Mouse (Mus musculus) lung, embryonic 15.5 days (tissue): Measurements from ENCODE around the gene Fam129a. TPM values are rescaled to one million over a fixed set of nuclear protein-coding genes. Genes with fewer than 3 reads are reported as not detected.
A peak's percentile ranks its signal among the peaks of the same experiment; 100 is the strongest.
"Not testable (repeated sequence)": the region's sequence is repeated elsewhere in the genome, so short reads cannot be mapped to it uniquely, and the experiment has no call there.

Experiments
- ATAC-seq: fragments of 200-750 bp; cut with Nextera tagmentation; 2 replicates; pipeline ENCODE4 v1.8.0; 2017; ENCODE audit warnings: moderate number of reproducible peaks, borderline replicate concordance; ENCODE audit not compliant: low FRiP score, low TSS enrichment; ENCODE audit errors: extremely low read depth
- H3K27ac ChIP-seq: fragments of 300-500 bp; sonication (generic); 2 replicates; pipeline ENCODE4 v1.5.1; 2015; ENCODE audit warnings: moderate library complexity, mild to moderate bottlenecking, inconsistent platforms
- H3K27me3 ChIP-seq: fragments of 300-500 bp; sonication (generic); 2 replicates; pipeline ENCODE4 v1.6.1; 2015; ENCODE audit warnings: inconsistent platforms
- H3K36me3 ChIP-seq: fragments of 300-500 bp; sonication (generic); 2 replicates; pipeline ENCODE4 v1.6.1; 2015; ENCODE audit warnings: inconsistent platforms
- H3K4me1 ChIP-seq: fragments of 300-500 bp; sonication (generic); 2 replicates; pipeline ENCODE4 v1.6.1; 2015; ENCODE audit warnings: inconsistent platforms
- H3K4me2 ChIP-seq: fragments of 300-500 bp; sonication (generic); 2 replicates; pipeline ENCODE4 v1.6.1; 2015; ENCODE audit warnings: inconsistent platforms, mild to moderate bottlenecking, moderate library complexity
- H3K4me3 ChIP-seq: fragments of 300-500 bp; sonication (generic); 2 replicates; pipeline ENCODE4 v1.5.1; 2015; ENCODE audit warnings: mild to moderate bottlenecking, inconsistent platforms
- H3K9ac ChIP-seq: fragments of 300-500 bp; sonication (generic); 2 replicates; pipeline ENCODE4 v1.6.1; 2015; ENCODE audit warnings: inconsistent platforms
- H3K9me3 ChIP-seq: fragments of 300-500 bp; sonication (generic); 2 replicates; pipeline ENCODE4 v1.6.1; 2016; ENCODE audit warnings: inconsistent platforms
- WGBS: fragments of 180-500 bp; shearing (Covaris S2); methylation state at CpG from one replicate; pipeline ENCODE4 v1.1.7; 2015; 5-methylcytosine and 5-hydroxymethylcytosine counted together
- polyA plus RNA-seq: library from polyadenylated mRNA; unstranded; fragments of >200 nt; fragmentation: Nextera tagmentation; extraction: Ambion mirVana; gene quantifications from 2 replicates; pipeline ENCODE4 v1.2.1, GENCODE M21; 2015

Gene Fam129a
- polyA plus RNA-seq, 1 experiment from 2014 or later: 10.4 TPM

GRCm38 (mm10) chr1:151737146-151737545, 166.2 kb downstream of the Fam129a start:
- Histone ChIP-seq H3K9ac (no peak overlapping the region), H3K36me3 (no peaks in the 10 kb centered on the region), H3K4me2 (no peak overlapping the region), H3K4me1 (no peaks in the 10 kb centered on the region), H3K27ac (no peak overlapping the region), H3K27me3 (no peaks in the 10 kb centered on the region), H3K4me3 (no peak overlapping the region), H3K9me3 (no peaks in the 10 kb centered on the region)
- no peak for ATAC-seq
- 89% methylated on average over 2 of the region's 2 CpGs for WGBS

DNA sequence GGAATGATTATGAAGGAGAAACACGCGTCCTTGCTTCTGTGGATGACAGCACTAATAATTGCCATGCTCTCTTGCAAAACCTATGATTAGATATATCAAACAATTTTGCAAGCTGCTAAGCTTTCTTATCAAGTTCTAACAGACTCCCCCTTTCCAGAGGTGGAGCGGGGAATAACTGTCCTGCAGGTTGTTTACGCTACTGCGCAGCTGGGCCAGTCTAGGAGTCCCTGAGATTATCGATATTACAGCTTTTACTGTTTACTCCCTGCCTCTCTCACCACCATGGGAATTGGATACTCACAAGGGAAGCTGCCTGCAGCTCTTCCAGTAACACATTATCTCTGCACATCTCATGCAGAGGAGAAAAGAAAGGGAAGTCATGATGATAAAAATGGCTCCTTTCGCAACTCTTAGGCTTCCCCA, 170.2 kb downstream of the Fam129a start:
- 42% methylated on average over 7 of the region's 7 CpGs for WGBS
- no peaks in the 10 kb centered on the region for H3K4me1 ChIP-seq
- H3K9ac ChIP-seq: no peak overlapping the region
- H3K4me3 ChIP-seq: no peak overlapping the region
- H3K4me2 ChIP-seq: no peak overlapping the region
- H3K9me3 ChIP-seq: no peaks in the 10 kb centered on the region
- no peak overlapping the region for H3K27ac ChIP-seq
- no peaks in the 10 kb centered on the region for H3K36me3 ChIP-seq
- ATAC-seq: no peak
- H3K27me3 ChIP-seq: no peaks in the 10 kb centered on the region

GRCm38 (mm10) chr1:151749894-151750293, 178.9 kb downstream of the Fam129a start:
- H3K9me3 ChIP-seq, H3K27me3 ChIP-seq, H3K9ac ChIP-seq, H3K4me2 ChIP-seq, H3K36me3 ChIP-seq, H3K4me3 ChIP-seq, H3K27ac ChIP-seq, ATAC-seq: not testable (repeated sequence)
- 91% methylated on average over 2 of the region's 2 CpGs for whole genome bisulfite sequencing
- peaks cover 17% of the 10 kb centered on the region for H3K4me1 ChIP-seq

DNA sequence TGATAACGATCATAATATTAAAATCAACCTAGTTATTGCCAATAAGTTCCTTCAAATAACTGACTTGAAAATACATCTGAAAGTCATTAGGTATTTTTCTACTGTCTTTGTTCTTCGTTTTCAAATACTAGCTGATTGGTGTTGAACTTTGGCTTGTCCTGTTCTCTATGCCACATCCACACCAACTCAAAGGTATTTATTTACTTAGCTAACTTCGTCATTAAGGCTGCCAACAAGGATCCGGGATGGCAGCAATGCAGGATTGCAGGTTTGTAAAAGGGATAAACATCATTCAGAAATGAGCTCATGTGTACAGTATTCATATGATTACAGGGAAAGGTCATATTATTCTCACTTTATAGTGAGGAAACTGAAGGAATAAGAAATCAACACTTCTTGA, 182.0 kb downstream of the Fam129a start:
- H3K9ac ChIP-seq: no peak overlapping the region
- H3K9me3 ChIP-seq: no peaks in the 10 kb centered on the region

GRCm38 (mm10) chr1:151753374-151753929, 182.5 kb downstream of the Fam129a start:
- 62% methylated on average over 8 of the region's 8 CpGs for WGBS
- Histone ChIP-seq H3K4me2 (no peak overlapping the region), H3K27me3 (no peaks in the 10 kb centered on the region), H3K36me3 (no peaks in the 10 kb centered on the region), H3K4me3 (peak overlapping the region; percentile 88; the same call in 1 of the 2 replicates), H3K27ac (no peak overlapping the region; the same call in 1 of the 2 replicates), H3K9ac (no peak overlapping the region), H3K9me3 (no peaks in the 10 kb centered on the region), H3K4me1 (peaks cover 36% of the 10 kb centered on the region)
- ATAC-seq: no peak

More for the DNA sequence above, 182.0 kb downstream of the Fam129a start:
- WGBS: 49% methylated on average over 4 of the region's 4 CpGs
- Histone ChIP-seq H3K27me3 (no peaks in the 10 kb centered on the region), H3K4me2 (no peak overlapping the region), H3K36me3 (no peaks in the 10 kb centered on the region), H3K27ac (no peak overlapping the region), H3K4me1 (peaks cover 32% of the 10 kb centered on the region), H3K4me3 (no peak overlapping the region)
- no peak for ATAC-seq

- H3K9ac ChIP-seq: peak overlapping the region; percentile 33; the same call in 1 of the 2 replicates
- H3K9me3 ChIP-seq: no peaks in the 10 kb centered on the region
- H3K36me3 ChIP-seq: no peaks in the 10 kb centered on the region
- no peak for ATAC-seq
- peaks cover 39% of the 10 kb centered on the region for H3K4me1 ChIP-seq
- WGBS: 38% methylated on average over 10 of the region's 10 CpGs
- H3K4me2 ChIP-seq: peak overlapping the region; percentile 55
- H3K4me3 ChIP-seq: peak overlapping the region; percentile 88
- no peaks in the 10 kb centered on the region for H3K27me3 ChIP-seq
- H3K27ac ChIP-seq: no peak overlapping the region; the same call in 1 of the 2 replicates
Observed at GRCm38 (mm10) chr1:151754028-151754489, 183.1 kb downstream of the Fam129a start.

GRCm38 (mm10) chr1:151754881-151755659, 184.1 kb downstream of the Fam129a start, which contains the start of gene Edem3:
Gene Edem3, plus strand, starts transcription at chr1:151755371.
- peak within 1 kb of the TSS; percentile 81 for H3K27ac ChIP-seq
- ATAC-seq: peak; percentile 99
- WGBS: under 1% methylated on average over 64 of the region's 64 CpGs
- peaks cover 39% of the 10 kb centered on the region for H3K4me1 ChIP-seq
- H3K36me3 ChIP-seq: no peaks in the 10 kb centered on the region; the same call in 1 of the 2 replicates
- peak within 1 kb of the TSS; percentile 53 for H3K9ac ChIP-seq
- peak within 1 kb of the TSS; percentile 88 for H3K4me3 ChIP-seq
- H3K27me3 ChIP-seq: no peaks in the 10 kb centered on the region
- H3K4me2 ChIP-seq: peak within 1 kb of the TSS; percentile 92
- no peaks in the 10 kb centered on the region for H3K9me3 ChIP-seq

DNA sequence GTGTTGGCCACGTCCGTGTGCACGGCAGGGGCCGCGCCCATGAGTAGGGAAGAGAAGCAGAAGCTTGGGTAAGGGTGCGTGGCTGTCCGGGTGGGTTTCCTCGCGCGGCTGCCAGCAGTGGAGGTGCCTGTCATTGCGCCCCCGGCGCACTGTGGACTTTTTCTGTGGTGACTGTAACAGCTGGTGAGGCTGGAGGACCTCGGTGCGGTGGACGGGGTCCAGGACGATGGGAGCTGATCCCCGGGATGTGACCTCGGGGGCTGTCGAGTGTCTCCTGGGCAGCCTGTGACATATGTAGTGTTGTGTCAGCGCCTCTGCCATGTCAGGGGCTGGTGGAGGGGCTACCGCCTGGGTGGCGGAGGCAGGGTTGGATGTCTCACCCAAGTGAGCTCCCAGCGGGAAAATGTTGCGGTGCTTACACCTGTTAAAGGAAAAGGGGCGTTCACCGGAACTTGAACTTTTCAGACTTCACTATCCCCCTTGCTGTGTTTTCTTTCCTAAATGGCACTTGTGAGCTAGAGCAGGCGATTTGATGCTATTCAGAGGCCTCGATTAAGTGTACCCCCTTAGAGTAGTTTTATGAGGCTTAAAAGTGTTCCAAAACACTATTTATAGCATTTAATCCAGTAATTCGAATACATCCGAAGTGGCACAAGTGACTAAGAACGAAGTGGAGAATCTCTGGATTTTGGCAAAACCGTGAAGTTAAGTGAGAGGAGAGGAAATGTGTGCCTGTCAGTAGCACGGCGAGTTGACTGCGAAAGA, 184.9 kb downstream of the Fam129a start:
- Histone ChIP-seq H3K9me3 (no peaks in the 10 kb centered on the region), H3K9ac (peak overlapping the region; percentile 53), H3K4me2 (peak overlapping the region; percentile 92), H3K27me3 (no peaks in the 10 kb centered on the region), H3K4me1 (peaks cover 39% of the 10 kb centered on the region), H3K27ac (peak overlapping the region; percentile 81), H3K36me3 (no peaks in the 10 kb centered on the region; the same call in 1 of the 2 replicates), H3K4me3 (peak overlapping the region; percentile 88)
- ATAC-seq: no peak; the same call in 1 of the 2 replicates
- 3% methylated on average over 36 of the region's 36 CpGs for WGBS

DNA sequence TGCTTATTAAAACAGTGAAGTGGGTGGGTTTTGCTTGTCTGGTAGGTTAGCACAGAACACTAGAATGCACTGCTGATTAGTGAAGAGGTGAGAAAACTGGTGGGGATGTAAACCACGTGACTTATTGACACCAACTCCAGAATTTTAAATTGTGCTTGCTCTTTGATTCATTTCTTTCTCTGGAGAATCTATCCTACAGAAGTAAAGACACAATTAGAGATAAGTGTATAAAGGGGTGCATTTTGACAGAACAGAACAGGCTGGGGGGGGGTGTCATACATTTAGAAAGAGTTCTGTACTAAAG, 185.4 kb downstream of the Fam129a start:
- ATAC-seq: no peak
- Histone ChIP-seq H3K9ac (peak overlapping the region; percentile 53; the same call in 1 of the 2 replicates), H3K27ac (no peak overlapping the region), H3K4me2 (peak overlapping the region; percentile 92), H3K36me3 (peaks cover 3% of the 10 kb centered on the region; the same call in 1 of the 2 replicates), H3K9me3 (no peaks in the 10 kb centered on the region), H3K27me3 (no peaks in the 10 kb centered on the region), H3K4me3 (peak overlapping the region; percentile 88), H3K4me1 (peaks cover 39% of the 10 kb centered on the region)
- WGBS: 23% methylated on average over 1 of the region's 1 CpGs

GRCm38 (mm10) chr1:151758301-151758700, 187.3 kb downstream of the Fam129a start:
- H3K9ac ChIP-seq: no peak overlapping the region
- H3K4me3 ChIP-seq: no peak overlapping the region
- no peak overlapping the region for H3K4me2 ChIP-seq
- peaks cover 34% of the 10 kb centered on the region for H3K4me1 ChIP-seq
- WGBS: 79% methylated on average over 6 of the region's 6 CpGs
- H3K27me3 ChIP-seq: no peaks in the 10 kb centered on the region
- H3K27ac ChIP-seq: 0 out of 2 replicates have a peak overlapping the region, but pooled peaks have one; percentile 26
- no peaks in the 10 kb centered on the region for H3K9me3 ChIP-seq
- ATAC-seq: no peak
- peaks cover 9% of the 10 kb centered on the region; the same call in 1 of the 2 replicates for H3K36me3 ChIP-seq

GRCm38 (mm10) chr1:151758991-151759390, 188.0 kb downstream of the Fam129a start:
- peaks cover 9% of the 10 kb centered on the region; the same call in 1 of the 2 replicates for H3K36me3 ChIP-seq
- no peaks in the 10 kb centered on the region for H3K9me3 ChIP-seq
- peak overlapping the region; percentile 26; the same call in 1 of the 2 replicates for H3K27ac ChIP-seq
- no peak for ATAC-seq
- no peak overlapping the region for H3K9ac ChIP-seq
- peaks cover 31% of the 10 kb centered on the region for H3K4me1 ChIP-seq
- no peak overlapping the region for H3K4me2 ChIP-seq
- no peaks in the 10 kb centered on the region for H3K27me3 ChIP-seq
- WGBS: 39% methylated on average over 2 of the region's 2 CpGs
- H3K4me3 ChIP-seq: no peak overlapping the region
